Mouse (Mus musculus) heart, postnatal 0 days (tissue): ENCODE data around the gene Ptgdr2.

Experiments used
- CTCF ChIP-seq: IDR thresholded peaks from 2 replicates; pipeline ENCODE4 v1.5.1; 2016; ENCODE audit warnings: antibody characterized with exemption, control low read depth, low read depth
- EP300 ChIP-seq: IDR thresholded peaks from 2 replicates; pipeline ENCODE4 v1.6.1; 2016; ENCODE audit warnings: antibody characterized with exemption, low read depth

DNA sequence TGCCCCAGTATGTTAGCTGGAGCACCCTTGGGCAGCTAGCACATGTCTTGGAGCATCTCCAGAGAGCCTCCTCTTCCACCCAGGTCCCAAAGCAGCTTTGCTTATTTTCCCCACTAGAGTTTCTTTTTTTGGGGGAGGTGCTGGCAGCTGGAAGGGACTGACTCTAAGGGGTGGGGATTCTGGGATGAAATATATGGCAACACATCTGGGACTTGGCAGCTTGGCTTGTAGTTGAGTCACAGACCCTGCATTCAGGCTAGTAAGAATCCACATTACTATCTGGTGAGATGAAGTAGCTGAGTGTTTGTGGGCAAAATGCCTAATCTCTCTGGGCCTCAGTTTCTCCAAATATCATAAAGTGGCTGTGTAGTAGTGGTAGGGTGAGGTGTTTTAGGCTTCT is 55.0 kb downstream of the Ptgdr2 start:
- TF ChIP-seq CTCF (no peak), EP300 (no peak)
